Mouse (Mus musculus): ENCODE measurements at regions not wholly inside any gene's neighbourhood (a gene's known extent, or its start where the extent isn't known, plus 50 kb on each side); places are given as distances from the start of the nearest gene placed in this dataset.
"Not testable (repeated sequence)": the region's sequence is repeated elsewhere in the genome, so short reads cannot be mapped to it uniquely, and the experiment has no call there.

DNA sequence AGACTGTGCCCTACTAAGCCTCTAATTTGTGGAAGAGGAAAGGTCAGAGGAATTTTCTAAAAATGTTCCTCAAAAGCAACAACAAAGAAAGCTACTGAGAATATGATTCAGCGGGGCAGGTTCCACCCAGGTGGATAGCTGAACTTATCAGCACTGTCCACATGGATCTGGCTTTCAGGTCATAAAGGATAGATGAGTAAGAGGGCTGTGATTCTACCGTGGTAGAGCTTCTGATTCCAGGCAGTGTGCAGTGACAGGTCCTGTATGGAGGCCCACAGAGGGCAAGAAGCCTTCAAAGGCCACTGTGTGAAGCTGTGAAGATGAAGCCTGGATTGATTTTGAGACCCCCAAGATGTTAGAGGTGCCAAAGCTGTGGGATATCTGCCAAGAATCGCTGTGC, 51.8 kb downstream of the Teddm3 start:
- not testable (repeated sequence) for H3K36me3 ChIP-seq (ENCODE audit: inconsistent target); H3K79me2 ChIP-seq (ENCODE audit: inconsistent target); H3K27ac ChIP-seq; H3K4me3 ChIP-seq (ENCODE audit: inconsistent target)
- 81% methylated on average over 3 of the region's 3 CpGs for WGBS (ENCODE audit: missing documents)

DNA sequence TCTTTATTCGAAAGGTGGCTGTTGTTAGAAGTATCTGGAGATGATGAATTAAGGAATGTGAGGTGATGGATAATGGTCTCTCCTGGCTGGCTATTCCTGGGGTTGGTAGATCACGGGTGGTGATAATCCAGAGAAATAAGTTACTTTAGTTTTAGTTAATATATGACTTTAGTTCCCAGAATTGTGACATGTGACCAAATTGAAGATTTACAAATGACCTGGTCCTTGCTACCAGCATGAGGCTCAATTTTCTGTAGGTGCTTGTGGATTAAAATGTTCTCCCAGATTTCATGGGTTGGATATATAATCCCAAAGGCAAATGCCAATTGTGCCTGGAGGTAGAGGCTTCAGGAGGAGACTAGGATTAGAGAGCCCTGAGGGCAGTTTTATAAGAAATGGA, 53.7 kb downstream of the Teddm3 start:
- not testable (repeated sequence) for H3K36me3 ChIP-seq (ENCODE audit: inconsistent target); H3K27ac ChIP-seq; H3K79me2 ChIP-seq (ENCODE audit: inconsistent target); H3K4me3 ChIP-seq (ENCODE audit: inconsistent target)
- 54% methylated on average over 2 of the region's 2 CpGs for WGBS (ENCODE audit: missing documents)

DNA sequence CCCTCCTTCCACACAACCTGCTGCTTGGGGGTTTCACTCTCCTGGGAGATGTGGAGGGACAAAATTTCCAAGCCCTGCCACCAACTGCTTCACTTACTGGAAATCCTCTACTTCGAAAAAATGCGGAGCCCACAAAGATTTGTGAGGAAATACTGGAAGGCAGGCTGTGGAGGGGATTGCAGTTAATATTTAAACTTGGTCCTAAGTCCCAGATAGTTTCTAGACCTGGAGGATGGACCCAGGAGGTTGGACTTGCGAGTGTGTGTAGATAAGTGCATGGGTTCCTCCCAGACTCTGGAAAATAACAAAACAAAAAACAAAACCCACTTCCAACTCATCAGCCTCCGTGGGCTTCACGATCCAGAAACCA, 79.0 kb downstream of the Teddm3 start:
- Histone ChIP-seq H3K36me3 (ENCODE audit: inconsistent target) (no peaks in the 10 kb centered on the region), H3K4me3 (ENCODE audit: inconsistent target) (no peak overlapping the region), H3K27ac (no peak overlapping the region), H3K79me2 (ENCODE audit: inconsistent target) (no peaks in the 10 kb centered on the region)
- 55% methylated on average over 4 of the region's 5 CpGs for WGBS (ENCODE audit: missing documents)

DNA sequence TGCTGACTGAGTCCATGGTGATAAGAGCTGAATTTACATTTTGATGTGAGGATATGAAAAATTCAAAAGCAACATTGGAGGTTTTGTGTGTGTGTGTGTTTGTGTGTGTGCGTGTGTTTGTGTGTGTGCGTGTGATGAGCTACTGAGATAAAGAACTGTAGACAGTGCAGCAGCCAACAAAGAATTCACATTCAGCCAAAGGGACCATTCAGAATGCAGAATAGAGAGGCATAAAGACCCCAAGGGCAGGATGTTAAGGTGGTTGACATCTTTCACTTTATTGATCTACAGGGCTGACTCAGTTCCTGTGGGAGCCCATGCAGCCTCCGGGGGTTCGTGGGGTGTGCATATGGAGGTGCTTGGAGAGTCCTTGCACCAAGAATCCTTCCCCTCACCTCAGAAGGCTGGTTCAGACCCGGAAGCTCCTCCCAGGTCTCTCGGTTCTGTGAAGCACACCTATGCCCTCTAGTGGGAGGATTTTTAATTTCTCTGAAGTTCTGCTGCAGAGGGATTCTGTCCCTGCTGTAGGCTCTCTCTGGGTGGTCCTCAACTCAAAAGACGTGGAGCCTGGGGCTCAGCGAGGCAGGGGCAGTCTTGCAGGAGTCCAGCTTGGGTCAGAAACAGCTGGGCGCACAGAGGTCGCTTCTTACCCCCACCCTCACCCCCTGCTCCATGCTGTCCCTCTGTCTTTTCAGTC, 79.6 kb downstream of the Teddm3 start:
- H3K4me3 ChIP-seq (ENCODE audit: inconsistent target); H3K27ac ChIP-seq; H3K79me2 ChIP-seq (ENCODE audit: inconsistent target); H3K36me3 ChIP-seq (ENCODE audit: inconsistent target): not testable (repeated sequence)
- 50% methylated on average over 4 of the region's 10 CpGs for WGBS (ENCODE audit: missing documents)

DNA sequence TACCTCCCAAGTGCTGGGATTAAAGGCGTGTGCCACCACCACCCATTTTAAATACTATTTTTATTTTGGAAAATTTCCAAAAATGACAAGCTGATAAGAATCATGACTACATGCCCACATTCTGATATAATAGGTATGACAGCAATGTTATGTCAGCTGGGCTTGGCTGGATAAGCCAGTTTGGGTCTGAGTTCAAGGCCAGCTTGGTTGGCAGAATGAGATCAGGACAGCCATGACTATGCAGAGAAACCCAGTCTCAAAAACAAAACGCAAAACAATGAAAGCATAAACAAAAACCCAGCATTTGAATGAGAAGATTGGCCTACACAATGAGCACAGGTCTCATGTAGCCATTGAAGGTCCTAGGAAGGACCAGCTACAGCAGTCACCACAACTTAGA, 93.6 kb downstream of the Teddm3 start:
- no peaks in the 10 kb centered on the region for H3K79me2 ChIP-seq (ENCODE audit: inconsistent target)
- no peak overlapping the region for H3K27ac ChIP-seq
- H3K36me3 ChIP-seq (ENCODE audit: inconsistent target), result no peaks in the 10 kb centered on the region
- H3K4me3 ChIP-seq (ENCODE audit: inconsistent target), result no peak overlapping the region
- 90% methylated on average over 2 of the region's 2 CpGs for WGBS (ENCODE audit: missing documents)

DNA sequence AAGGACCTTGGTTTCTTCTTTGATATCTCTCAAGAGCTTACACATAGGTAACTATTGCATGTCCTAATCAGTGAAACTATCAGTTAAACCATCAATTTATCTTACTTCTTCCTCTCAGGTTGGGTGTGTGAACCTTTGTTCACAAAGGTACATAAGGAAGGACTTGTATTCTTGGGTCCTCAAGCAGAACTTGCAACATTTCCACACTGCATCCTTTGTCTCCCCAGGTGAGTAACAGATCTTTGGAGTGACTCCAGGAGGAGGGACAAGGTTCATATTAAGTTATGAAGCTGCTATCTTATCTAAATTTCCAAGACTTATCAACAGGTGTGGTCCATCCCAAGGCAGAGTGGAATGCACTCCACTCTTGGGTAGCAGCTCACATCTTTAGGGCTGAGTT, 99.0 kb downstream of the Teddm3 start:
- Histone ChIP-seq H3K4me3 (ENCODE audit: inconsistent target) (no peak overlapping the region), H3K79me2 (ENCODE audit: inconsistent target) (no peaks in the 10 kb centered on the region), H3K27ac (no peak overlapping the region), H3K36me3 (ENCODE audit: inconsistent target) (no peaks in the 10 kb centered on the region)

DNA sequence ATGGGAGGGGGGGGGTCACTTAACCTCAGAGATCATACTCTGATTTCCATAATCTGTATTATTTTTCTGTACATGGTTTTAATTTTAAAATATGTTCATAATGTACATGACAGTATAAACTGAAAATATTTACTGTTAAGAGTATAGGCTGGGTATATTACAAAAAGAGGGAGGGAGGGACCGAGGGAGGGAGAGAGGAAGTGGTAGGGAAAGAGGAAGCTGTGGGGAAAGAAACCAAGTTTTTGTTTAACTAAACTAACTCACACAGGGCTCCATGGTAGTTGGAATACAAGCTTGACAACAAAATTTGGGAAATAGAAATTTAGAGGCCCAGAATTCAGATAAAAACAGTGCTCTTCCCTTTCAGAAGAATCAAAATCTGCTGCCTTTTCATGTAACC, 131.7 kb downstream of the Teddm3 start:
- not testable (repeated sequence) for H3K27ac ChIP-seq; H3K79me2 ChIP-seq (ENCODE audit: inconsistent target); H3K4me3 ChIP-seq (ENCODE audit: inconsistent target); H3K36me3 ChIP-seq (ENCODE audit: inconsistent target)
- WGBS (ENCODE audit: missing documents), result 0% methylated on average over 1 of the region's 1 CpGs

DNA sequence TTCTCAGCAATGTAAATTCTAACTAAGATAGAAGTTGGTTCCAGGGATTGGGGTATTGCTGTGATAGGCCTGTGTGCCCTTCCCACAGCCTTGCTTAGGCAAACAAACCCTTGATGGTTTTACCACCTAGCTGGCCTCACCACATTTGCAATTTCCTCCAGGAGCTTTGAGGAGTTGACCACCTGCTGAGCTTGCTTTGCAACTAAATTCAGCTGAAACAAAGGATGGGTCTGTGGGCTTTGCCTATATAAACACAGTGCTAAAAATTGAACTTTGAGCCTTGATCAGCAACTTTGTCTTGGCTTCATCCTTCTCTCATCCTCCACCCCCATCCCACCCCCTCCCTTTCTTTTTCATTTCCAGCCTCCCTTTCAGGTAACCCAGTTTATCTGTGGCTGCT, 148.9 kb downstream of the Teddm3 start:
- H3K79me2 ChIP-seq (ENCODE audit: inconsistent target), result no peaks in the 10 kb centered on the region
- no peak overlapping the region for H3K4me3 ChIP-seq (ENCODE audit: inconsistent target)
- no peak overlapping the region for H3K27ac ChIP-seq
- no peaks in the 10 kb centered on the region for H3K36me3 ChIP-seq (ENCODE audit: inconsistent target)

DNA sequence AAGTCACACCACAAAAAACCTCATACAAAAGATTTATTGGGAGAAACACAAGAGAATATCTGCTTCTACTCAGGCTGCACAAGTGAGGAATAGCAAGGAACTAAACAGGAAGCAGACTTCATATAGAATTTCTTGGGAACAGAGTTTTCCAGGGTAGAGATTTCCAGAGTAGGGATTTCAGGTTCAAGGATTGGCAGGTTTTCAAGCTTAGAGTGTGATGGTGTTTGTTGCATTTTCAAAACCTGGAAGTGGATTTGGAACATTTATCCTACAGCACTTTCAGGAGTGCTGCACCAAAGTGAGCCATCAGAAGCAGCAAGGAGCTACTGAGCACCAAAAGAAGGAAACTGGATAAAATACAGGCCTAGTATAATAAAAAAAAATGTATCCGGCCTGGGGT, 152.7 kb downstream of the Teddm3 start:
- no peak overlapping the region for H3K27ac ChIP-seq
- WGBS (ENCODE audit: missing documents), result 86% methylated on average over 1 of the region's 1 CpGs
- no peak overlapping the region for H3K4me3 ChIP-seq (ENCODE audit: inconsistent target)
- no peaks in the 10 kb centered on the region for H3K36me3 ChIP-seq (ENCODE audit: inconsistent target)
- H3K79me2 ChIP-seq (ENCODE audit: inconsistent target), result no peaks in the 10 kb centered on the region

DNA sequence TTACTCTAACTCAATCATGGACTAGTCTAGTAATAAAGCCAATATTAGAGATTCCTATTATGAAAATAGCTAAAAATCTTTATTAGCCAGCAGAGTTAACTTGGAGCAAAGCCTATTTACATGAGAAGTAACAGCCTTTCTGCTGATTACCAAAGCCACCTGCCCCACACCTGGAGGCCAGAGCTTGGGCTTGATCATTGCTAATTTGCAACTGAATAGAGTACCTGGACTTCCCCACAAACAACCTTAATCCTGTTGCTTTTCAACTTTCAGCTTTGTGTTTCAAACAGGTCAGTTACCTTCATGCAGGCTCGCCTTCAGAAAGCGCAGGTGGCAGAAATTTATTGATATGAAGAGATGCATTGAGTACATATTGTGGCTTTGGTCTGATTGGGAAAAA, 163.3 kb downstream of the Teddm3 start:
- Histone ChIP-seq H3K27ac (no peak overlapping the region), H3K4me3 (ENCODE audit: inconsistent target) (no peak overlapping the region), H3K36me3 (ENCODE audit: inconsistent target) (no peaks in the 10 kb centered on the region), H3K79me2 (ENCODE audit: inconsistent target) (no peaks in the 10 kb centered on the region)
- 93% methylated on average over 2 of the region's 2 CpGs for WGBS (ENCODE audit: missing documents)

DNA sequence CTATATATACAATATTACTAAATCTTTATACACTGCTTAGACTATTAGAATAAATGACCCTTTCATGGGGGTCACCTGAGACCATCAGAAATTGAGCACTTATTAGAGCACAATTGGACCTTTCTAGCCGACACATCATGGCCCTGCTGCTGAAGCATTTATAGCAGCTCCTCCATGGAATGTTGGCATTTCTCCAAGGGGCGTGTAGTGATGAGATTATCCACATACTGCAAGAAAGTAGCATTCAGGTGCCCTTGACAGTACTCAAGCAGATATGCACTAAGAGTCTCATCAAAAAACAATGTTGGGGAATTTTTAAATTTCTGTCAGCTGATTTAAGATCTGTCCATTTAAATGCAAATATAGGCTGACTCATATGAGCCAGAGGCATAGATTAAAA, 178.4 kb downstream of the Teddm3 start:
- WGBS (ENCODE audit: missing documents), result 93% methylated on average over 2 of the region's 2 CpGs
- H3K27ac ChIP-seq, result no peak overlapping the region
- no peaks in the 10 kb centered on the region for H3K79me2 ChIP-seq (ENCODE audit: inconsistent target)
- no peak overlapping the region for H3K4me3 ChIP-seq (ENCODE audit: inconsistent target)
- no peaks in the 10 kb centered on the region for H3K36me3 ChIP-seq (ENCODE audit: inconsistent target)

DNA sequence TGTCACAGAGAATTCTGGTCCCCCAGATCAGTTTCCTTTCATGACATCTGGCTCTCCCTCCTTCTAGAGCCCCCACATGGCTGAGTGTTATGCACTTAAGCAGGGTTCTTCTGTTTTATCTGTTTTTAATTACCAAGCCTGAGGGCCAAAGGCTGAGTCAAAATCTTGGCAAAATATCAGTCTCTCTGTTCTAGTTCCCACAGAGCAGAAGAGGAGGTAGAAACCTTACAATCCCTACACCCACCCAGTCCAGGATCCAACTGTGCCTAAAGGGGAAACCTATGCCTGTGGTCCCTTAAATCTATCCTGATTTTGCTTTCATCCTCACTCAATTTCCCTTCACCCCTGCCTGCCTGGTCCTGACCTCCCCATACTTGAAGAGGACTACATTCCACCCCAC, 181.4 kb downstream of the Teddm3 start:
- no peak overlapping the region for H3K4me3 ChIP-seq (ENCODE audit: inconsistent target)
- no peak overlapping the region for H3K27ac ChIP-seq
- H3K36me3 ChIP-seq (ENCODE audit: inconsistent target), result no peaks in the 10 kb centered on the region
- no peaks in the 10 kb centered on the region for H3K79me2 ChIP-seq (ENCODE audit: inconsistent target)

DNA sequence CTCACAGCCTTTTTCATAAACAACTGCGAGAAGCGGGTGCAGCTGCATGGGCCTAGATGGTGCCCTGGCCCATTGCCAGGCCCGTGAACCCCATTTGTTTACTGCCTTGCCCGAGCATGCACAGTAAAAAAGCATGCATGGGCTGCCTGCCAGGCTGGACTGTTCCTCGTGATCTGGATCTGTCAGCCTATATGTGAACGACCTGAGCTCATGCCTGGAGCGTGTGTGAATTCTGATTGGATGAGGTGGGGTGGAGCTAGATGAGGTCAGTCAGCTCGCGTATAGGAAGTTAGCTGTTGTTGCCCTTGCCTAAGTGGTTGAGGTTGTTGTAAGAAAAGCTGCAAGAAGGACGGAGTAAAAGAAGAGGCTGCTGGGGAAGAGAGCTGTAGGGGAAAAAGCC, 194.9 kb downstream of the Teddm3 start:
- Histone ChIP-seq H3K27ac (no peak overlapping the region), H3K4me3 (ENCODE audit: inconsistent target) (no peak overlapping the region), H3K36me3 (ENCODE audit: inconsistent target) (no peaks in the 10 kb centered on the region), H3K79me2 (ENCODE audit: inconsistent target) (no peaks in the 10 kb centered on the region)
- WGBS (ENCODE audit: missing documents), result 88% methylated on average over 9 of the region's 10 CpGs

DNA sequence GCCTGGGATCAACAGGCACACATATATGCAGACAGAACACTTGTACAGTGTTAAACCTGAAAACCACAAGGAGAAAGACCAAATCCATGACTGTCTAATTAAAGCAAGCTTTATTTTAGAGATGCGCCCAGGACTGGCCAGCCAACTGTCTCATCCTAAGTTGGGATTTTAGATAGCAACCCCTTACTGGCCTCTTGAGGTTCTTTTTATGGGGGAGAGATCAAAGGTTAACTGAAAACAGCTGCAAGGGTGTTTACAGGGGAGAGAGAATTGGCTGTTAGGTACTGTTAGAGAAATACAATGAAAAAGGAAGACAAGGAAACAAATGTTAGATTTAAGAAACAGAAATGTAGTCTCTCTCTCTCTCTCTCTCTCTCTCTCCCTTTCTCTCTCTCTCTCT, 202.4 kb upstream of the Thpo start:
- H3K36me3 ChIP-seq (ENCODE audit: inconsistent target), result no peaks in the 10 kb centered on the region
- no peak overlapping the region for H3K4me3 ChIP-seq (ENCODE audit: inconsistent target)
- WGBS (ENCODE audit: missing documents), result 100% methylated on average over 1 of the region's 1 CpGs
- no peak overlapping the region for H3K27ac ChIP-seq
- no peaks in the 10 kb centered on the region for H3K79me2 ChIP-seq (ENCODE audit: inconsistent target)

DNA sequence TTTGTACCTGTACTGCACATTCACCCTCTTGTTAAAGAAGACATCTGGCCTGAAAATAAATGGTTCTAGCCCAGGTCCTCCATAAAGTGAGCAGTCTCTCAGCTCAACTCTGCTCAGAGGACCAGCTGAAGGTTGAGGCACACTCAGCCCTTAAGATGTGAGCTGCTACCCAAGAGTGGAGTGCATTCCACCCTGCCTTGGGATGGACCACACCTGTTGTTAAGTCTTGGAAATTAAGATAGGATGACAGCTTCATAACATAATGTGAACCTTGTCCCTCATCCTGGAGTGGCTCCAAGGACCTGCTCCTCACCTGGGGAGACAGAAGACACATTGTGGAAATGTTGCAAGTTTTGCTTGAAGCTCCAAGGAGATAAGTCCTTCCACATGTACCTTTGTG, 200.5 kb upstream of the Thpo start:
- H3K4me3 ChIP-seq (ENCODE audit: inconsistent target); H3K27ac ChIP-seq; H3K79me2 ChIP-seq (ENCODE audit: inconsistent target); H3K36me3 ChIP-seq (ENCODE audit: inconsistent target): not testable (repeated sequence)

DNA sequence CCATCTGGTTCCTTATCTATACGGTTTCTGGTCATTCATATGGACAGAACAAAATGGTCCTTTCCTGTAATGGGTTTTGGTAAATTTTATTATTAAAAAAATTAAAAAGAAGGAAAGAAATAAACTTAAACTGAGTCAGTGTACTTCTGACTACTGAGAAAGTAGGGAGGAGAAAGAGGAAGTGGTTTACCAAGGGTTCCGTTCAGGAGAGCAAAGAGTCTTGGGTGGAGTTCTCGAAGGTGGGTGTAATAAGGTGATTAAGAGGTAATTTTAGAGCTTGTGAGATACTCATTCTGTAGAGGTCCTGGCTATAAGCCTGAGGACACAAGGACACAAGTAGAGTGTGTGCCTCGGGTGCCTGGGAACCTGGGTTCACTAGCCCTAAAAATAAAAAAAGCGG, 195.7 kb upstream of the Thpo start:
- WGBS (ENCODE audit: missing documents), result 13% methylated on average over 5 of the region's 5 CpGs
- H3K4me3 ChIP-seq (ENCODE audit: inconsistent target); H3K36me3 ChIP-seq (ENCODE audit: inconsistent target); H3K27ac ChIP-seq; H3K79me2 ChIP-seq (ENCODE audit: inconsistent target): not testable (repeated sequence)

DNA sequence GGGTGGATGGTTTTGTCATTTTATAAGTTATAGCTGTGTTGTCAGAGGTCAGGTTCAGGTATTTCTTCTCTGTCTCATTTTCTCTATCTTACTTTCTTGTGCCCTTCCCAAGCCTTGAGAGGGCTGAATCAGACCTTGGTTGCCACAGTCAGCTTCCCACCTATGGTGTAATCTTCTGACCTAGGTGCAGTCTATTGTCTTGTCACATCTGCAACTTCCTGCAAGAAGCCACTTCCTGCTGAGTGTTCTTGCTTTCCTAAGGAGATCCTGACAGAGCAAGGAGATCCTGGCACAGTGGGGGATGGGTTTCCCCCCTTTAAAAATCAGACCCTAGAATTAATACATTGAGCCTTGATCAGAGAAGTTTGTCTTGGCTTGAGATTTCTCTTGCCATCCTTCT, 191.5 kb upstream of the Thpo start:
- H3K27ac ChIP-seq; H3K36me3 ChIP-seq (ENCODE audit: inconsistent target); H3K4me3 ChIP-seq (ENCODE audit: inconsistent target); H3K79me2 ChIP-seq (ENCODE audit: inconsistent target): not testable (repeated sequence)

Measured in macrophage (primary cell).